Mouse (Mus musculus) ES-E14 (cell line): ENCODE data around the gene Ldlrad3. TPM values are rescaled to one million over a fixed set of nuclear protein-coding genes. Genes with fewer than 3 reads are reported as not detected.

Source experiments
- DNase-seq: peaks from one replicate; pipeline ENCODE4 v3.0.0-alpha.2; 2013; ENCODE audit warnings: low read depth, low spot score
- H3K27ac ChIP-seq: 2 replicates; pipeline ENCODE4 v1.5.1; 2012; ENCODE audit warnings: low read depth, mild to moderate bottlenecking, low read length, moderate library complexity, mixed read lengths; ENCODE audit not compliant: poor library complexity, insufficient read depth, severe bottlenecking
- H3K36me3 ChIP-seq: 2 replicates; pipeline ENCODE4 v1.6.1; 2012; ENCODE audit warnings: mild to moderate bottlenecking, low read length, moderate library complexity, mixed read lengths; ENCODE audit not compliant: control insufficient read depth, poor library complexity, insufficient read depth, severe bottlenecking
- H3K4me1 ChIP-seq, 2 experiments: fragments of 150-350 bp in 1 of 2; sonication (generic) in 1 of 2; 2 replicates each; pipeline ENCODE4 v1.6.1; 2012; ENCODE audit warnings: low read length in 2 of 2, mild to moderate bottlenecking in 1 of 2, mixed read lengths in 1 of 2; ENCODE audit not compliant: control insufficient read depth in 2 of 2, insufficient read depth in 2 of 2, poor library complexity in 1 of 2
- H3K4me3 ChIP-seq, 2 experiments: fragments of 150-350 bp in 1 of 2; sonication (generic) in 1 of 2; 2 replicates each; pipeline ENCODE4 v1.5.1; 2012; ENCODE audit warnings: low read length in 2 of 2, low read depth in 1 of 2, mild to moderate bottlenecking in 1 of 2, mixed read lengths in 1 of 2; ENCODE audit not compliant: insufficient read depth in 1 of 2, poor library complexity in 1 of 2, severe bottlenecking in 1 of 2
- H3K9ac ChIP-seq: 2 replicates; pipeline ENCODE4 v1.6.1; 2012; ENCODE audit warnings: low read depth, mild to moderate bottlenecking, low read length, mixed read lengths; ENCODE audit not compliant: poor library complexity, insufficient read depth, severe bottlenecking
- H3K9me3 ChIP-seq: fragments of 150-350 bp; sonication (generic); 2 replicates; pipeline ENCODE4 v1.6.1; 2012; ENCODE audit warnings: low read depth, mild to moderate bottlenecking, low read length; ENCODE audit not compliant: control insufficient read depth, insufficient read depth
- CHD2 ChIP-seq: IDR thresholded peaks from 2 replicates; pipeline ENCODE4 v1.6.1; 2014; ENCODE audit warnings: mild to moderate bottlenecking, low read depth, low read length, inconsistent platforms
- HCFC1 ChIP-seq: IDR thresholded peaks from 2 replicates; pipeline ENCODE4 v1.6.1; 2012; ENCODE audit warnings: low read length, inconsistent platforms, borderline replicate concordance; ENCODE audit not compliant: insufficient read depth
- MAFK ChIP-seq: IDR thresholded peaks from 2 replicates; pipeline ENCODE4 v1.6.1; 2014; ENCODE audit warnings: mild to moderate bottlenecking, low read depth, low read length, inconsistent platforms; ENCODE audit not compliant: insufficient read depth
- ZC3H11A ChIP-seq: IDR thresholded peaks from 2 replicates; pipeline ENCODE4 v1.6.1; 2012; ENCODE audit warnings: low read depth, mild to moderate bottlenecking, inconsistent platforms, low read length, borderline replicate concordance
- ZNF384 ChIP-seq: IDR thresholded peaks from 2 replicates; pipeline ENCODE4 v1.6.1; 2012; ENCODE audit warnings: low read depth, low read length, inconsistent platforms
- in situ Hi-C, 2 experiments: fragments of 600-800 bp; cut with MboI; formaldehyde crosslinking; loops; one replicate each; pipeline ENCODE4 v1.15.1; 2025; ENCODE audit warnings: low sequenced_read_pairs in 2 of 2, inconsistent platforms in 1 of 2; ENCODE audit not compliant: unreplicated experiment in 2 of 2
- total RNA-seq: library from RNA; depleted of rRNA; stranded (reverse); fragments of 300-350 nt; gene quantifications from 2 replicates; pipeline ENCODE4 v1.2.3, GENCODE M21; 2012

Gene Ldlrad3
- total RNA-seq, 1 experiment, result 27.1 TPM

DNA sequence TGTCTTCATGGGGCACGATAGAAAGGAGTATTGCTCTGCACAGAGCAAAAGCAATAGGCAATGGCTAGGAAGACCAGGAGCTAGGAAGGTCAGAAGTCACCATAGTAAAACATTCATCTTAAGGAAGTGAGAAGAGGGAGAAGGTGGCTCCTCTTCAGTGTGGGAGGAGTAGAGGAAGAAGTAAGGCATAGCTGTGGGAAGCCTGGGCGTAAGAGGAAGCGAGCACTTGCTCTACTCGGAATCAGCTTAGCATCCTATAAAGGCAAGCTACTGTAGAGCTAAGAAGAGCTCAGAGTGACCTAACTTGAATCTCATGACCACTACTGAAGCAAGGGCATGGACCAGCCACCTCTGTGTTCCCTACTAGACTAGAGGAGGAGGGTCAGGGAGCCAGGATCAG is 263.9 kb downstream of the Ldlrad3 start:
- no peak overlapping the region for H3K27ac ChIP-seq
- no peak overlapping the region for H3K9ac ChIP-seq
- TF ChIP-seq ZNF384 (no peak), HCFC1 (no peak), CHD2 (no peak), ZC3H11A (no peak), MAFK (no peak)
- H3K4me3 ChIP-seq, result no peak overlapping the region
- H3K9me3 ChIP-seq, result no peaks in the 10 kb centered on the region
- H3K4me1 ChIP-seq, result no peaks in the 10 kb centered on the region
- no peaks in the 10 kb centered on the region for H3K36me3 ChIP-seq
- no peak for DNase-seq
- in situ Hi-C loops, result loop anchor here in 1 of 2 experiments (25.0 kb wide), 1 partner anchor 540 kb away; the partner anchor contains the start of gene Fjx1

GRCm38 (mm10) chr2:101920136-101920554 is 266.0 kb downstream of the Ldlrad3 start:
- no peaks in the 10 kb centered on the region for H3K36me3 ChIP-seq
- no peak for DNase-seq
- no peaks in the 10 kb centered on the region for H3K4me1 ChIP-seq
- TF ChIP-seq HCFC1 (no peak), ZNF384 (no peak), ZC3H11A (no peak), CHD2 (no peak), MAFK (no peak)
- H3K4me3 ChIP-seq, result no peak overlapping the region
- in situ Hi-C loops, result loop anchor here in 1 of 2 experiments (25.0 kb wide), 1 partner anchor 542 kb away; the partner anchor contains the start of gene Fjx1
- H3K9me3 ChIP-seq, result no peaks in the 10 kb centered on the region
- H3K9ac ChIP-seq, result no peak overlapping the region
- H3K27ac ChIP-seq, result no peak overlapping the region

GRCm38 (mm10) chr2:101918518-101918917 is 267.7 kb downstream of the Ldlrad3 start:
- no peaks in the 10 kb centered on the region for H3K36me3 ChIP-seq
- H3K4me1 ChIP-seq, result no peaks in the 10 kb centered on the region
- TF ChIP-seq CHD2, result no peak
- TF ChIP-seq ZNF384, result no peak
- no peak for TF ChIP-seq ZC3H11A
- no peak for TF ChIP-seq MAFK
- DNase-seq, result no peak
- H3K4me3 ChIP-seq, result no peak overlapping the region
- H3K9ac ChIP-seq, result no peak overlapping the region
- no peak overlapping the region for H3K27ac ChIP-seq
- no peaks in the 10 kb centered on the region for H3K9me3 ChIP-seq
- in situ Hi-C loops, result loop anchor here in 1 of 2 experiments (25.0 kb wide), 1 partner anchor 544 kb away; the partner anchor contains the start of gene Fjx1

DNA sequence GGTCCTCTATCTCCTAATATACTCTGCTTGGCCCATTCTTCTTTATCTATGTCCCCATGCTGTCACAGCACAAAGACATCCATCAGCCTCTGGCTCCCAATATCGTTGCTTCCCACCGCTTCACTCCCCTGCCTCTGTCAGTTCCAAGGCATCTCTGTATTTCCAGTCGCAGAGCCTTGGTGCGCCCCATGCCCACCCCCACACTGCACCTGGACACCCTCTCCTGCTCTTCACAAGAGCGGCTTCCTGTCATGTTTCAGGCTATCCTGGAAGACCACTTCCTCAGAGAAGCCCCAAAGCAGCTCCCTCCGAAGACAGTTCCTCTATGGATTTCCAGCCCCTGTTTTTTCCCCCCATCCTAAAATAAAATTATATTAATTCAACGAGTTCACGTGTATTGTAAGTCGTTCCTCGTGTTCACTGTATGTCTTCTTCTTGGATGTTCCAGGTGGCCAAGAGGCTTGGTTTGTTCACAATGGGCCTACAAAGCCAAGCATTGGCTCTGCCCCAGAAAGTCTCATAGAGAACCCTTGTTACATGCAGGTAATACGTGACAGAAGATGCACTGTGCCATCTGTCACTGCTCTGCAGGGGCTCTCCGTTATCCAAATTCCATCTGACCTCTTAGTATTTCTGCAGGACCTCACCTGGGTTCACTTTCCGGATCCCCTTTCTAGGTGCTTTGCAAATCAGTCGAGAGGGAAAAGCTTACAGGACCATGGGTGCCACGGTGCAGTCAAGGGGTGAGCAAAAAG is 276.7 kb downstream of the Ldlrad3 start:
- in situ Hi-C loops, result loop anchor here (10.0 to 25.0 kb wide), 2 partner anchors 545 to 553 kb away; partner anchors contain the start of gene Fjx1 (in 2 of the 2)
- H3K4me1 ChIP-seq, result no peaks in the 10 kb centered on the region
- H3K9ac ChIP-seq, result no peak overlapping the region
- H3K36me3 ChIP-seq, result no peaks in the 10 kb centered on the region
- no peak overlapping the region for H3K4me3 ChIP-seq
- no peaks in the 10 kb centered on the region for H3K9me3 ChIP-seq
- H3K27ac ChIP-seq, result no peak overlapping the region
- no peak for DNase-seq
- TF ChIP-seq ZC3H11A (no peak), MAFK (no peak), ZNF384 (no peak), HCFC1 (no peak), CHD2 (no peak)
